Mouse (Mus musculus) induced T-regulatory cell, adult 2 months (primary cell): ENCODE data around the gene Mpzl2.
"Not testable (repeated sequence)": the region's sequence is repeated elsewhere in the genome, so short reads cannot be mapped to it uniquely, and the experiment has no call there.

Experiments used
- DNase-seq: peaks from one replicate; pipeline ENCODE4 v3.0.0-alpha.2; 2012; ENCODE audit warnings: low read depth

Mpzl2 gene

DNA sequence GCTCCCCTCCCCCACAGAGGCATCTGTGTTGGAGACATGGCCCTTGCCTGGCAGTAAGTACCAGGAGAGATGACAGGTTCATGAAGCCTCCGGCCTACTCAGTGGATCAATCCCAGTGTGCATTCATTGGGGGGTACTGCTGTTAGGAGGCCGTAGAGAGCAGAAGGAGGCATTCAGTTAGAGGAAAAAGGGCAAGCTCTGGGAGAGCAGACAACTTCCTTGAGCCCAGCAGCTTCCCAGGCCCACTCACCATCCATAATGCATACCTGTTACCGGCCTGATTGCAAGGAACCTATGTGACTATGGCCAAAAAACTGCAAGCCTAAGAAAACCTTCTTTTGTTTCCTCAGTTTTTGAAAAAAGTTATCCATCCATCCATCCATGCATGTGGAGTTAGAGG, 5.1 kb upstream of the Mpzl2 start:
- no peak for DNase-seq

DNA sequence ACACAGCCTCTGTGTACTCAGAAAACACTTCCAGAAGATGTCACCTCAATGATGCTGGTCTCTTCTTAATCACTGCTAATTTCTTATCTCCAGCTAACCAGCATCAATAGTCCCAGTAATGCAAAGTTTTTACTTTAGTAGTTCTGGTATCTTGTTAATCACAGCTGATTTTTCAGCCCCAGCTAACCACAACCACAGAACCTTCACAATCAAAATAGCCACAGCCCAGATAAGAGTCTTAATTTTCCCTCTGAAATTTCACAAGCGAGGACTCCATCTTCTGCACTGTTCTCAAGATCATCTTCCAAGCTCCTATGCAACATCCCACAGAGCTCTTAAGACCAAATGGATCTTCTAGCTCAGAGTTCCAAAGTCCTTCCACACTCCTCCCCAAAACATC, 1.8 kb upstream of the Mpzl2 start:
- not testable (repeated sequence) for DNase-seq

DNA sequence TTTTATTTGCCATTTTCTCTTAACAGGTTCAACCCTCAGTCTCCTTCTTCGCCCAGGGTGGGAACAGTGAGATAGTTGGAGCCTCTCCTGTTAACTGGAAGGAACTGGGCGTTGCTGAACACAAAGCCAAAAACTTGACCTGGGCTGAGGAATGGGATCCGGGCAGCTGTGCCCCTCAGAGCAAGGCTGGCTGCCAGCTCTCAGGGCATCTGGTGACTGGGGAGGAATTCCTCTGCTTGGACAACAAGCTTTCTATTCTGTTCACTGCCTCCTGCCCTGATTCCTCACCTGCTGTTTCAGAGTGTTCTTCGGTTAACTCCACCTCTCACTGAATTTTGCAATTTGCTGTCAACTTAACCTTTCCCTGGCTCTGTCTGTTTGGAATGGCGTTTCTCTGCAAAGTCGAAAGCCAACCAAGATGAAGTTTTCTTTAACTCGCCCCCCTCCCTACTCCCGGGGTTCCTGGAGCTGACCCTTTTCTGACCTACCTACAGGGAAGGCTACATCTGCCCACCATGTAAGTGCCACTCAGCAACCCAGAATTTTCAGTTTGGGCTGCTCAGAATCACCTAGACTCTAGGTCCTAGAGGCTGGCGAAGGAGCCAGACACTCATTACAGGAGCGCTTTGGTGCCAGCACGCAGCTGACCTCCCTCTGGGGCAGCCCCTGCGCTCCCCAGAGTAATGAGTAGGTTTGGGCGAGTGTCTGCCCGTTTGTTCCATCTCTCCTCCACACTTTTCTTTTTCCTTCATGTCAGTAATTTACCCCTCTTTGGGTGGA, 657 bp downstream of the Mpzl2 start:
- DNase-seq, result no peak

GRCm38 (mm10) chr9:45041131-45041838, 1.7 kb downstream of the Mpzl2 start:
- peak; percentile 51 for DNase-seq

- DNase-seq, result peak; percentile 43
Measured at GRCm38 (mm10) chr9:45042056-45042720, 2.6 kb downstream of the Mpzl2 start.

- DNase-seq, result peak; percentile 44
Measured at GRCm38 (mm10) chr9:45042947-45043346, 3.3 kb downstream of the Mpzl2 start.

GRCm38 (mm10) chr9:45046973-45047372, 7.4 kb downstream of the Mpzl2 start:
- no peak for DNase-seq

GRCm38 (mm10) chr9:45048511-45048910, 8.9 kb downstream of the Mpzl2 start:
- peak; percentile 82 for DNase-seq

GRCm38 (mm10) chr9:45049731-45050130, 10.1 kb downstream of the Mpzl2 start:
- no peak for DNase-seq

GRCm38 (mm10) chr9:45050301-45050700, 10.7 kb downstream of the Mpzl2 start:
- DNase-seq, result no peak

DNA sequence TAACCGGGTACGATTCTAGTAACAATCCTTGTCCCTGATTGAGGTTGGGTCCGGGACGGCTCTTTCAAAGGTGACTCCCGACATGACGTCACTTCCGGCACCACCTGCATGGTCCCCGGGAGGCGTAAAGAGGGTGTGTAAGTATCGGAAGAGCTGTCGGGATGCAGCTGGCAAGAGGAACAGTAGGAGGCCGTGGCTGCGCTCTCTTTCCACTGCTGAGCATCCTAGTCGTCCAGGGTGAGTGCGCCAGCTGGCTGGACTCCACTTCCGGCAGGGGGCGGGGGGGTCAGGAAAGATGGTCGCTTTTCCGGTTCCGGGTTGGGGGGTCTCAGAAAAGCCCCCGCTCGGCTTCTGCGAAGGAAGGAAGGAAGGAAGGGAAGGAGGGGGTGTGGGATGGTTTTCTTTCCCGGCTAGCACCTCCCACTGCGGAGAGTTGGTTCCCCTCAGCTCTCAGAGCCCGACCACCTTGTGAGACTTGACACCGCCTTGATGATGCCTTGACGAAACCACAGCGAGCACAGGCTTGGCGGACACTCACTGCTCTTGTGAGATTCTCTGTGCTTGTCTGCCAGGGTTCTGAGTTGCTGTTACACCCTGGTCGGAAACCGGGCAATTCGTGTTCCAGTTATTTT, 15.6 kb downstream of the Mpzl2 start, which contains the start of gene Mpzl3:
Mpzl3 (plus strand) TSS at position 105 of the 632 bp plus-strand sequence.
- peak; percentile 95 for DNase-seq

DNA sequence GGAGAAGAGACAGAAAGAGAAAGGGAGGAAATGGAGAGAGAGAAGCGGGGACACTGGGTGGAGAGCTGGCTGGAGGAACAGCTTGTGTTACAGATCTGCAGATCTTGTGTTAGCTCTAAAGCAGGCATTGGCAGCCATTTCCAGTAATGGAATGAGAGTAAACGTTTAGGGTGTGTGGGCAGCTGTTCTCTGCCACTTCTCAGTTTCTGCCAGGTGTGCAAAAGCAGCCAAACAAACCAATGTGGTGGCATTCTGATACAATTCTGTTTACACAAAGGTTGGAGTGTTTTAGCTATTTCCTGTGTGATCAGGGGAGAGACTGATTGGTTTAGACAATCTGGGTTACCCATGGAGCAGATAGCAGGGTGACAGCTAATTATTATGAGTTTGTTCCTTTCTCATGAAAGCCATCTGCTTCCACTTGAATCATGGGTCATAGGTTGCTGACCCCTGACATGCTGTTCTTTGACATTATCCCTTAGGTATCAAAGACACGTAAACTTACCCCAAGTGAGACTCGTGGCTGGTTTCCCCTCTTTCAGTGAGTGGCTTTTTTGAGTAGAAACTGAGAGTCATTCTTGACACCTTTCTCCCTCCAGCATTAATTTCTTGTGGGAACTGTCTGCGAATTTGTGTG, 18.8 kb downstream of the Mpzl2 start:
- peak; percentile 46 for DNase-seq

DNA sequence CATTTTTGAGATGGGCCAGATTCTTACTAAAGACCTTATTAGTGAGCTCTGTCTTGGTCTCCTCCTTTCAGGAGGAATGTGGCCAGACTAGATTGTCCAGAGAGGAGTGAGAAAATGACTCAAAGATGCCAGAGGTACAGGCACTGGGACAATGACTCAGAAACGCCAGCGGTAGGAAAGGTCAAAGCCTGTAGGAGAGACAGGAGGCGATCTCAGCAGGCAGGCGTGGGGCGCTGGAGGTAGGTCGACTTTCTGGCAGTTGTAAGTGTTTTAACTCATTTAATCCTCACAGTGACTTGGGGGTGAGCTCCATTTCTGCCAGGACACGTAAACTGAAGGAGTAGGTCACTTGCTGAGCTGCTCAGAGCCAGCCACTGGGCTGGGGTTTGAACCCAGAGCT, 20.6 kb downstream of the Mpzl2 start:
- DNase-seq, result no peak

DNA sequence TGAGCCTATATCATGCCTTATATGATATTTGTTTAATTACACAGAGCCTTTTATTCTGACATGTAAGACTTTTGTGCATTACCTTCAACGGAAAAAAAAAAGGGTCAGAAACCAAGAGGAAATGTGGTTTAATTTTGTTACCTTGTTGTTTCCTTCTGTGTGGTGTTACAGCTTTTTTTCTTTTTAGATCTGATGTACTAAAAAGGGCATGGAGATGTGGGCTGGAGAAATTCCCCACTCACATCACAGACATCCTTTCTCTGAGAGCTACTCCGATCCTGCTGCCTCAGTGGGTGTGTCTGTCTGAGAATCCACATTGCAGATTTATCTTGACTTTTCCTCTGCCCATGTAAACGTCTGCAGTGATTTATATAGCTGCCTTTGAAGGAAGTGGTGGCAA, 23.1 kb downstream of the Mpzl2 start:
- DNase-seq, result peak; percentile 57

- no peak for DNase-seq
Measured at GRCm38 (mm10) chr9:45064421-45064820, 24.8 kb downstream of the Mpzl2 start.

- DNase-seq, result no peak
Measured at GRCm38 (mm10) chr9:45066735-45067134, 27.1 kb downstream of the Mpzl2 start.

DNA sequence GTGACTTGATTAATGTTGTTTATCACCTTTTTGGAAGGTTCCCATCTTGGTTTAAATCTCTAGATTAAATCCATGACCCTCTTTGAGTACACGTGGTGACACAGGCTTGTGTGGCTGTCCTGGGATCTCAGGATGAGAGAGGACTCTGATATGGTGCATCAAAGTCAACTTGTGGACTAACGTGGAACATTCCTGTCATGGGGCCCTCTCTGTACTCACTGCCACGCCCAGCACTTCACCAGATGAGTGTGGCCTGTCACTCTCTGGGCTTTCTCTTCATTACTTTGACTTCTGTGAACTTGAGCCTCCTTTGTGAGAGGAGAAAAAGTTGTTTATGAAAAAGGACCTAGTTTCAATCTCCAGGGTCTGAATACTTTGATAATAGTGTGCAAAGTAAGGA, 32.2 kb downstream of the Mpzl2 start:
- no peak for DNase-seq

DNA sequence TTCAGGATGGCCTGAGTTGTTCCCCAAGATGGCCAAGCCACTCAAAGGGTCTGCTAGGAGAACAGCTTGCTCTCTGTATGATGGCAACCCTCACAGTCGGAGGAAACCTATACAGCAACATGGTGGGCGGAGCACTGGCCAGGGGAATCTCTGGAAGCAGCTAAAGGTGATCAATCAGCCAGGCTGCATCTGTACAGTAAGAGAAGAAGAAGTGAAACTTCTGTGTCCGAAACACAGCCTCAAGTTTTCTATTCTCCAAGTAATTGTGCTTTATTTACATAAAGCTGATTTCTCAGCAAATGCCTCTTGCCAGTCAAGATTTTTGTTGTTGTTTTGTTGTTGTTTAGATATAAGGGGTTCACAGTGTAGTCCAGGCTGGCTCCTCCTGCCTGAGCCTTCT, 38.3 kb downstream of the Mpzl2 start:
- DNase-seq, result no peak

DNA sequence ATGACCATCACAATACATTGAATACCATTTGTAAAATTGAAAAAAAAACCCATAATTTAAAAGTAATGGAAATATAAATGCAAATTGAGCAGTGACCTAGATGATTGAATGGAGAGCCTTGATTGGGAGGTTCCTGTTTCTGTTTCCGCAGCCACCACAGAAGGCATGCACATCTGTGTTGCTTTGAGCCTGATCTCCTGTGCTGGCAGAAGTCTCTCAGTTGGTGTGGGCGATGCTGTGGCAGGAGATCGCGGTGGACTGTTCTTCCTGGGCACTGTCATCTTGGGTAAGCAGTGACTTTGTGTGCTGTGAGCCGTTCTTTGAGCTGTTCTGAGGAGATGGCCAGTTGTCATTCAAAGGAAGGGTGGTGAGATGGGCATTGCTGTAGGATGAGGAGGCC, 39.4 kb downstream of the Mpzl2 start, which contains the start of gene Jaml:
Jaml (plus strand) TSS at position 173 of the 400 bp plus-strand sequence.
- DNase-seq, result peak; percentile 48

DNA sequence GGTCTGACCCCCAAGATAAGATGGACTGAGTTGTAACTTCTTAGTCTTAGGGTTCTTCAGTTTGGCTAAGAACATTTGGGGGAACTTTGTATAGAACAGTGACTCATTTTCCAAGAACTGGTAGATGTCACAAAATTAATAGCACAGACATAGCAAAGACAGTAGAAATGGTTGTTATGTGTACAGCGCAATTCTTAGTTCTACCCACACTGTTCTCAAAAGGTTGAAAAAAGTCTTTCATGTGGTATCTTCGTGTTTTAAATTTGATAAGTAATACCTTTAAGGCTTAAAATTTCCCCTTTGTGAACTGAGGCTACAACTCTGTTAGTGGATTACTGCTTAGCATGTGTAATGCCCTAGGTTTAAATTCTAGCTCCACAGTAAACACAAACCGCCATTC, 43.5 kb downstream of the Mpzl2 start:
- DNase-seq, result peak; percentile 55

DNA sequence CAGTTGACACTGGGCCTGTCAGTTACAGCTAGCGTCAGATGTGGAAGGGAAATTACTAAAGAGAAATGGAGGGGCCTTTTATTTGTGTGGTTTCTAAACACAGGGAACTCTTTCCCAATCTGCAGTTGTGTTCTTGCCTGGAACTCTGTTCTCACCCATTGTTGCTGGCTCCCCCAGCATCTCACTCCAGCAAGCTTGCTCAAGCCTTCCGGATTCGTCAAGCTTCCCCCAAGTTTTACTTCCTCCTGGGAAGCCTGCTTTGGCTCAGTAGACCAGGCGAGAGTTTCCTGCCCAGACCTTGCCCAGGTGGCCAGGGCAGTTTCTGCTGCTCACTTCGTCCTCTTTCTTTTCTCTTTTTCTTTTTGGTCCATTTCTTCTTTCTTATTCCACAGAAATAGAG, 45.0 kb downstream of the Mpzl2 start:
- DNase-seq, result no peak
